Mouse (Mus musculus) myocyte (in vitro differentiated cells): ENCODE results near the gene Mgll. TPM values are rescaled to one million over a fixed set of nuclear protein-coding genes. Genes with fewer than 3 reads are reported as not detected.

ENCODE experiments used
- polyA plus RNA-seq: library from polyadenylated mRNA; unstranded; fragments of >200 nt; fragmentation: generic; extraction: Trizol; gene quantifications from one replicate; pipeline ENCODE4 v1.2.1, GENCODE M21; 2012; ENCODE audit warnings: missing spikeins

The Mgll gene
- polyA plus RNA-seq, 1 experiment = 4.7 TPM

Other genes with a start within 250 kb of the Mgll start
- 106 TPM for gene Sec61a1, start 205.5 kb upstream of the Mgll start, polyA plus RNA-seq
- 1.3 TPM for gene Kbtbd12, start 86.5 kb upstream of the Mgll start, polyA plus RNA-seq
- gene Abtb1, start 117.6 kb downstream of the Mgll start, polyA plus RNA-seq = 23.6 TPM
- 3.4 TPM for gene Podxl2, start 150.6 kb downstream of the Mgll start, polyA plus RNA-seq
- 42.1 TPM for gene Mcm2, start 174.4 kb downstream of the Mgll start, polyA plus RNA-seq
- gene Tpra1, start 177.8 kb downstream of the Mgll start, polyA plus RNA-seq = 27.3 TPM